Mouse (Mus musculus) liver (tissue): Measurements from ENCODE around the gene Fam198b.

Source experiments
- DNase-seq: peaks from one replicate; pipeline ENCODE4 v3.0.0-alpha.2; 2020; ENCODE audit warnings: mixed read lengths

Gene Fam198b

DNA sequence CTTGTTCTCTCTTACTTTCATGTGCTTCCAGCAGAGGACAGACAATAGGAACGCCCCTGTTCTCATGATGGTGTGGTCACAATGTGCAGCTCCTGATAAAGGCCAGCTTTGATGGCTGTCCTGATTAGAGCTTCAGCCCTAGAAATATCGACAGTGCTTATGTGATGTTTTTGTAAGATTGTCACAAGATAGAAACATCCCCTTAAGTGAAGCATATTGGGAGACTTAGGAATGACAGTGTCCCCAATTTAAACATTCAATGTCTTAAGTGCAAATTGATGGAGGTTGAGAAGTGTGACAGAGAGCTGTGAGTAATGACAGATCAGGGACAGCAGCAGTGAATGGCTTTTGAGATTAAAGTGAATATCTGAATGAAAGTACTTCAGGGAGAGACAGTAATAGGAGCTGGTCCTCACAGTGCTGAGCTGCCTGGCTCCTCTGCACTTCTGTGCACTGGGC is 99.7 kb downstream of the Fam198b start:
- DNase-seq, result peak; percentile 50

DNA sequence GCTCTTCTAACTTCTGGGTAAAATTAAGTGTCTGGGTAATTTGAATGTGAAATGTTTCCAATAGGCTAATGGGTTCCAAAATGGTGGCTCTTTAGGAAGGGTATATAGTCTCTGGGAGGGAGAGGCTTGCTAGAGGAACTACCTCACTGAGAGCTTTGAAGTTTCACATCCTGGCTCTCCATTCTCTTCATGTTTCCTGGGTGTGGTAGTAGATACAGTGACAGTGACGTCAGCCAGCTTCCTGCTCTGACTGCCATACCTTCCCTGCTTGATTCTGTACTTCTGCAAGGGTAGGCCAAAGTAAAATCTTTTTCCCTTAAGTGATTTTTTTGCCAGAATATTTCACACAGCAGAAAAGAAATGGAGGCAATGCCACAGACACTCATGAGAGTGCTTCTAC is 100.2 kb downstream of the Fam198b start:
- peak; percentile 23 for DNase-seq

DNA sequence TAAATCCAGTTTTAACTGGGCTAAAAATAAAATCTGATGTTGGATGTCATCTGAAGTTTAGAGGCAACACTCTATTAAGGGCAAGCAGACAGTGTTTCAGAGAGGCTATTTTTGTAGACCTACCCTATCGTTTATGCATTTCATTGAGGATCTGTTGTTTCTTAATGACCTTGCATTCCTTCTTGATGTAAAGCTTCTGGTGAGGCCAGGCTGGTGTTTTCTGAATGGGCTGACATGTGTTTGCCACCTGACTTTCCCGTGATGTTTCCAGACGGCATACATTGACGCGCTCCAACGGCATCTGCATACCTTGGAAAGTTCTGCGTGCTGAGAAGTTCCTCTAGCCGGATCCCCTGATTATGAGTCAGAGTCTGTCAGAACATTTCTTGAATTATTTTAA is 104.9 kb downstream of the Fam198b start:
- DNase-seq, result no peak

DNA sequence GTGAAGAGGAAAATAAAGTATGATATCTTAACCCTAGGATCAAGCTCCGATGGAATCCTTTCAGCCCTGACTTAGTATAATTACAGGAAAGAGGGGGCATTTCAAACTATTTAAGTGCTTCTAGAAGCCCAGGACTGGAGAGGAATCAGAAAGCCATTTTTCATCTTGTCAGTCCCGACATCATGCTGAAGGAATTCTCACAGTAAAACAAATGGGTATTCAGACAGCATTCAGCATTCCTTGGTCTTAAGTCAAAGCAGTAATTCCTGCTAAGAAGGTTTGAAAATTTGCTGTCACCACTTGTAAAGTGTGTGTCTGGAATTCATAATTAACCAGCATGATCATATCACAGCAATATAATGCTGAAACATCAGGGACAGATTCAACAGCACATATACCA is 105.6 kb downstream of the Fam198b start:
- no peak for DNase-seq

DNA sequence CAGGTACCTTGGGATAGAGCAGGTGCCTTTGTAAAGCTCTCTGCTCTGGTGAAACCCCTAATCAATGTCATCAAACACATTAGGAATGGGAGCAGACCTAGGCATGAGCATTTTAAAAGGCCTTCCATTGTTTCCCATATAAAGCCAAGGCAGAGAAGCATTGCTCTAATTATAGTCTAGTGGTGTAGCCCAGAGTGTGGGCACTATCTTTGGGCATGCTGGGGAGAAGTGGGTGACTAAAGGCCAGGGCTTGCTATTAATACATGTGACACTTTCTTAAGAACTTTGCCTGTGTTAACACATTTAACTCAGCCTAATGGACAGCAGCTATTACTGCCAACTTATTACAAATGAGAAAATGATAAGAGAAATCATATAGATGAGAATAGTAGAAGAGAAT is 106.1 kb downstream of the Fam198b start:
- DNase-seq, result no peak

DNA sequence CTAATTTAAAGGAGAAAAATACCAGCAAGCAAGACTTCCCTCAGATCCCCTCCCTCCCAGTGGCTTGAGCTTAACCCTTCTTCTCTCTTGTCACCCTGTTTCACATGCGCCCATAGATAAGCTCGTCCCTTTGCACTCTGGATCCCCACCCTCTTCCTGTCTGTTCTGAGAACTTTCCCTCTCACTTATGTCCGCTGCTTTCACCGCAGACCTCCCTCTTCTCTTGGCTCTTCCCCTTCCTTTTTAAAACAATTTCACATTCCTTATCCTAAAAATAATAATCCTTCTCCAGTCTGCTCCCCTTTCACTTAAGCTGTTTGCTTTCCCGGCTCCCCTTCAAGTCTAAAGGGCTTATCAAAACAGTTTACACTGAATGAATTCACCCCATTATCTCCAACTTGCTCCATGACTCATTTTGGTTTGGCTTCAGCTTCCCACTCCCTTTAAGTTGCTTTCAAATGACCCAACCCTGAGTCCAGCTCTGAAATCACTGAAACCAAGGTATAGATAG is 109.8 kb downstream of the Fam198b start:
- DNase-seq, result peak; percentile 80

DNA sequence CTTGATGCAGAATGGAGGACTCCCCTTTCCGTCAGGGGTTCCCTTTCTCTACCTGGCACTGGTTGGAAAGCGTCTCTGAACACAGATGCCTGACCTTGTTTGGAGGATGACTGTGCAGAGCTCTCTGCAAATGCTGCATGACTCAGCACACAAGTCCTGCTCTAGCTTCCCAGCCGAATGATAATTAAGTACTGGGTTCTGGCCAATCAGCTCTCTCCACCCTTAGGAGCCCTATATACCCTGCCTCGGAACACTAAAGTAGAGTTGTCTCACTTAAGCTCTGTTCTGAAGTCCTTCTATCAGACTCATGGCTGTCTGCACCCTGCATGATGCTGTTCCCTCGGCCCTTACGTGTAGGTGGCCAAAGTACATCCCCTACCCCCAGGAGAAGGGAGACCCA is 111.4 kb downstream of the Fam198b start:
- peak; percentile 82 for DNase-seq
